Comparison of ENCODE assay signal across 9 mouse cellular contexts in the genomic region with DNA sequence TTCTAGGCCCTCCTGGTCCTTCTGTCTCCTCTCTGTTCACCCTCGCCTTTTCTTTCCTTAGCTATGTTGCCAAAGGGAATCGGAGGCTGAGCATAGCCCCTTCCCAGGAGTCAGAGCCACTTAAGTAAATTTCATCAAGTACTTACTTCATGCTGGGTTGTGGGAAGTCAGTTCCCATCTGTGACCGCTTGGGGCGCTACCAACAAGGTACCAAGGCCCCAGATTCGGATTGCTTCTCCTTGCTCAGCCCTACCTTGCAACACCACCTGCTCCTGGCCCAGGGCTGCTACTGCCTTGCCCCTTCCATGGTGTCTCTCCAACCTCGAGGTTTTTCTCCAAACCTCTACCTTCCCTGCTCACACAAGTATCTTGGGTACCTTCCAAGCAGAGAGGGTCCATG. TPM values are rescaled to one million over a fixed set of nuclear protein-coding genes. Genes with fewer than 3 reads are reported as not detected.
DNase-seq lines count a peak whose midpoint lies in the region.
"Had no signal": no experiment of that assay in that cellular context is flagged by ENCODE, and none has a peak within 500 bp of the region (broad histone marks: within the 10 kb centered on the region; RNA-seq: fewer than 3 reads in every experiment).

No protein-coding gene starts in this region.

- DNase-seq in cerebellum, postnatal 25 days = peak; percentile 34 to 44
- no peak for DNase-seq in cerebellum, postnatal 4 days (ENCODE audit: low spot score in 2 of 2)
- peak; percentile 28 for DNase-seq in 3134 (ENCODE audit: extremely low read depth, insufficient read length, low spot score)
- DNase-seq in ZHBTc4 (ENCODE audit: low read depth, low spot score) = peak; percentile 82
- peak; percentile 18 for DNase-seq in lung, postnatal 10 days
- peak; percentile 48 for DNase-seq in thymus, postnatal 25 days
- DNase-seq in yolk sac, embryonic 10.5 days (ENCODE audit: low spot score) = no peak
- no peak for DNase-seq in gastrocnemius, postnatal 36 days

- intact Hi-C loops in gastrocnemius, postnatal 36 days (cut with DNase I) = no loop called here

RNA-seq across cellular contexts. Expression of gene Ngef, which starts 5.3 kb away (rescaled TPM):
- under 1 TPM; 0.26 to 0.32 TPM for total RNA-seq in gastrocnemius, postnatal 36 days (2021)

RNA-seq across cellular contexts. Expression of gene Inpp5d, which starts 51.7 kb away (rescaled TPM):
- 1 to 10 TPM; 3.8 to 5.3 TPM for total RNA-seq in gastrocnemius, postnatal 36 days (2021)

RNA-seq across cellular contexts. Expression of gene Neu2, which starts 58.7 kb away (rescaled TPM):
- 10 to 100 TPM in 1 of 2 experiments, 1 to 10 TPM in 1; 9.7 to 15.2 TPM for total RNA-seq in gastrocnemius, postnatal 36 days (2021)
- total RNA-seq: adrenal gland, adult 18-20 months had no signal

Comparison
In these comparisons a context has a peak if more than half of its experiments do, and no peak if none do; other contexts are left out.
1. DNase-seq: peak in cerebellum, postnatal 25 days (2 of 2), 3134 (single experiment), ZHBTc4 (single experiment), lung, postnatal 10 days (single experiment) and thymus, postnatal 25 days (single experiment); none in cerebellum, postnatal 4 days (0 of 2), yolk sac, embryonic 10.5 days (single experiment) and gastrocnemius, postnatal 36 days (0 of 2).